Mouse (Mus musculus) bone marrow macrophage, adult 2 months (primary cell): ENCODE measurements around the gene Pde5a.

Experiments
- CTCF ChIP-seq: IDR thresholded peaks from 2 replicates; pipeline ENCODE4 v1.5.1; 2012; ENCODE audit warnings: low read depth, mild to moderate bottlenecking, low read length, moderate library complexity
- POLR2A ChIP-seq: IDR thresholded peaks from 2 replicates; pipeline ENCODE4 v1.6.1; 2012; ENCODE audit warnings: mild to moderate bottlenecking, low read depth, low read length, borderline replicate concordance

GRCm38 (mm10) chr3:122810090-122810863 is 81.5 kb downstream of the Pde5a start:
- TF ChIP-seq CTCF (no peak), POLR2A (no peak)
